Mouse (Mus musculus): Measurements from ENCODE around the gene Grin2b. TPM values are rescaled to one million over a fixed set of nuclear protein-coding genes. Genes with fewer than 3 reads are reported as not detected.

Gene Grin2b
- polyA plus RNA-seq, 1 experiment from 2014 or later, result 0.45 TPM

DNA sequence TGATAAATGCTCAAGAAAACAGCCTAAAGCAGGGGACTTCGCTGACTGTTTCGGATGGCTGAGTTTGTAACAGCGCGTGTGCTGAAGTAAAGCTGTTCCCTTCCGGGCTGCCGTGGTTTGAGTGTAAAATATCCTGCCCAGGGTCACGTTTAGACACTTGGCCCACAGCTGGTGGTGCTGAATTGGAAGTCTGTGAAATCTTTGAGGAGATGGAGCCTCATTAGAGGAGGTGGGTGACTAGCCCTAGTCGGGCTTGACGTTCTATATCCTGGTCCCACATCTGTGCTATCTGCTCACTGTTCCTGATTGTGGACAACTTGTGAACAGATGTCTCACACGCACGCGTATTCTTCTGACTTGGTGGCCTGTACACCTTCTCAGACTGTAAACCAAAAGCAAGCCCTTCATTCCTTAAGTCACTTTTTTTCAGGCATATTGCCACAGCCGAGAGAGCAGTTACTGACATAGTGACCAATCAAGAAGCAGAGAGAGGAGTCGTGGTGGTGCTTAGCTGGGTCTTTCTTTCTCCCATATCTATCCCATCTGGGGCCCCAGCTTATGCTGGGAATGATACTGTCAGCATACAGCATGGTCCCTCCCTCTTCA is 493.1 kb downstream of the Grin2b start:
- 79% methylated on average over 14 of the region's 14 CpGs for WGBS (ENCODE audit: insufficient replicate concordance)
- H3K4me2 ChIP-seq (ENCODE audit: low read depth, low read length), result no peak overlapping the region
- H3K4me1 ChIP-seq (ENCODE audit: insufficient read depth), result no peaks in the 10 kb centered on the region
- H3K27me3 ChIP-seq (ENCODE audit: insufficient read depth, low read length), result no peaks in the 10 kb centered on the region
- no peak overlapping the region for H3K4me3 ChIP-seq (ENCODE audit: low read depth, low read length)
- no peak for TF ChIP-seq EP300 (IDR thresholded peaks at IDR 0.05; ENCODE audit: low read depth)
- H3K9ac ChIP-seq (replicated peaks), result no peak overlapping the region
- H3K9me3 ChIP-seq (ENCODE audit: low read length), result no peaks in the 10 kb centered on the region
- no peaks in the 10 kb centered on the region for H3K36me3 ChIP-seq (replicated peaks; ENCODE audit: insufficient read depth, low read length)
- no peak overlapping the region for H3K27ac ChIP-seq (ENCODE audit: low read depth)
- DNase-seq (no peak), ATAC-seq (no peak)

DNA sequence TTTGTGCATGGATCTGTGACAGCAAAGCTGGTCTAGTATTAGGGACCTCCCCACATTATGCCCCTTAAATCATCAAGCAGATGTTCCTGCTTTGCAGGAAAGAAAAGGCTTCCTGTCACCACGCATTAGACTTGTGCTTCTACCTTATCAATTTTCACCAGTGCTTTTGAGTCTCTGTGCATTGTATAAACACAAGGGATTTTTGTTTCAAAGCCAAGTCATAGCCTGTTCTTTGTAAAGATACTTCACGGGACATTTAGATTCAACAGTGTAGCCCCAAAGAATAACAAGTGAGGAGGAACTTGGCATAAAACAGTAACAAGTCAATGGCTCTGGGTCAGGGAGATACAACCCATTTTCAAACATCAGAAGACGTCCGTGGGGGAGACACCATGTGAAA is 498.9 kb downstream of the Grin2b start:
- TF ChIP-seq CTCF (IDR thresholded peaks at IDR 0.05; ENCODE audit: low read depth) (no peak), EP300 (IDR thresholded peaks at IDR 0.05; ENCODE audit: low read depth) (no peak)
- no peak overlapping the region for H3K4me3 ChIP-seq (ENCODE audit: low read depth, low read length)
- DNase-seq, result no peak
- no peaks in the 10 kb centered on the region for H3K36me3 ChIP-seq (replicated peaks; ENCODE audit: insufficient read depth, low read length)
- H3K9me3 ChIP-seq (ENCODE audit: low read length), result no peaks in the 10 kb centered on the region
- H3K27me3 ChIP-seq (ENCODE audit: insufficient read depth, low read length), result no peaks in the 10 kb centered on the region
- H3K27ac ChIP-seq (ENCODE audit: low read depth), result no peak overlapping the region
- WGBS (ENCODE audit: insufficient replicate concordance), result 46% methylated on average over 4 of the region's 4 CpGs
- H3K9ac ChIP-seq (replicated peaks), result no peak overlapping the region
- no peaks in the 10 kb centered on the region for H3K4me1 ChIP-seq (ENCODE audit: insufficient read depth)
- H3K4me2 ChIP-seq (ENCODE audit: low read depth, low read length), result no peak overlapping the region
- no peak for ATAC-seq

DNA sequence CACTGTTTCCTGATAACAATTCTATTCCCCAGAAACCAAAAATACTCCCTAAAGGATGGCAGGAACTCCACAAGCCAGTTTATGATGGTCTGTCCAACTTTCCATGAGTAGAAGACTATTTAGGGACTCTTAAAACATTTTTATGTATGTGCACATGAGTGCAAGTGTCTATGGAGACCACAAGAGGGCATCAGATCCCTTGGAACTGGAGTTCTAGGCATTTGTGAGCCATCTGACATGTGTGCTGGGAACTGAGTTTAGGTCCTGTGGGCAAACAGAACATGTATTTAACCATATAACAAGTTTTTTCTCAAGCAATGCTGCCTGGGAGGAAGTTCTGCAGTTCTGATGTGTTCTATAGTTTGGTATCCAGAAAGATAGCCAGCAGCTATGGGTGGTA is 501.3 kb downstream of the Grin2b start:
- no peak for ATAC-seq
- Histone ChIP-seq H3K27me3 (ENCODE audit: insufficient read depth, low read length) (no peaks in the 10 kb centered on the region), H3K9me3 (ENCODE audit: low read length) (no peaks in the 10 kb centered on the region), H3K27ac (ENCODE audit: low read depth) (no peak overlapping the region), H3K36me3 (replicated peaks; ENCODE audit: insufficient read depth, low read length) (no peaks in the 10 kb centered on the region), H3K9ac (replicated peaks) (no peak overlapping the region), H3K4me2 (ENCODE audit: low read depth, low read length) (no peak overlapping the region), H3K4me1 (ENCODE audit: insufficient read depth) (no peaks in the 10 kb centered on the region), H3K4me3 (ENCODE audit: low read depth, low read length) (no peak overlapping the region)
- no peak for DNase-seq
- TF ChIP-seq CTCF (IDR thresholded peaks at IDR 0.05; ENCODE audit: low read depth) (no peak), EP300 (IDR thresholded peaks at IDR 0.05; ENCODE audit: low read depth) (no peak)

Small RNAs within 50 kb of the gene (microRNA-seq; reads per million reads assigned to microRNA genes)
- gene Gm22892, result not detected

Other genes with a start within 250 kb of the Grin2b start
- gene Gm8994, start 154.0 kb upstream of the Grin2b start, polyA plus RNA-seq (2015; fragmentation: Nextera tagmentation; extraction: Ambion mirVana), result not detected in 2 replicates
- 0.47 and 0.67 TPM in 2 replicates for gene E330021D16Rik, start 242.1 kb upstream of the Grin2b start, polyA plus RNA-seq (2015; fragmentation: Nextera tagmentation; extraction: Ambion mirVana)

All from liver, postnatal 0 days (tissue).